Mouse (Mus musculus) neural tube, embryonic 12.5 days (tissue): Measurements from ENCODE around the gene Unc5a. TPM values are rescaled to one million over a fixed set of nuclear protein-coding genes. Genes with fewer than 3 reads are reported as not detected.

Source experiments
- ATAC-seq: fragments of 200-750 bp; cut with Nextera tagmentation; 2 replicates; pipeline ENCODE4 v1.8.0; 2017; ENCODE audit warnings: low read depth, mild to moderate bottlenecking, moderate TSS enrichment, moderate library complexity; ENCODE audit not compliant: low FRiP score
- H3K27ac ChIP-seq: fragments of 300-500 bp; sonication (generic); 2 replicates; pipeline ENCODE4 v1.5.1; 2016
- H3K27me3 ChIP-seq: fragments of 300-500 bp; sonication (generic); replicated peaks from 2 replicates; pipeline ENCODE4 v1.6.1; 2016; ENCODE audit warnings: mild to moderate bottlenecking
- H3K36me3 ChIP-seq: fragments of 300-500 bp; sonication (generic); 2 replicates; pipeline ENCODE4 v1.6.1; 2016; ENCODE audit warnings: mild to moderate bottlenecking
- H3K4me1 ChIP-seq: fragments of 300-500 bp; sonication (generic); 2 replicates; pipeline ENCODE4 v1.6.1; 2016
- H3K4me2 ChIP-seq: fragments of 300-500 bp; sonication (generic); replicated peaks from 2 replicates; pipeline ENCODE4 v1.6.1; 2016; ENCODE audit warnings: mild to moderate bottlenecking
- H3K4me3 ChIP-seq: fragments of 300-500 bp; sonication (generic); 2 replicates; pipeline ENCODE4 v1.5.1; 2016
- H3K9ac ChIP-seq: fragments of 300-500 bp; sonication (generic); 2 replicates; pipeline ENCODE4 v1.6.1; 2016; ENCODE audit warnings: mild to moderate bottlenecking
- H3K9me3 ChIP-seq: fragments of 300-500 bp; sonication (generic); 2 replicates; pipeline ENCODE4 v1.6.1; 2016; ENCODE audit warnings: mild to moderate bottlenecking
- WGBS: fragments of 180-500 bp; shearing (Covaris S2); methylation state at CpG from one replicate; pipeline ENCODE4 v1.1.7; 2016; 5-methylcytosine and 5-hydroxymethylcytosine counted together
- polyA plus RNA-seq: library from polyadenylated mRNA; unstranded; fragments of >200 nt; fragmentation: Nextera tagmentation; extraction: Ambion mirVana; gene quantifications from 2 replicates; pipeline ENCODE4 v1.2.1, GENCODE M21; 2016

Gene Unc5a
- polyA plus RNA-seq, 1 experiment from 2014 or later = 7.7 TPM

- no peak for ATAC-seq
These were observed 10.0 kb downstream of the Unc5a start for GRCm38 (mm10) chr13:54959059-54959701.

GRCm38 (mm10) chr13:54959842-54960241, 10.6 kb downstream of the Unc5a start:
- Histone ChIP-seq H3K4me1 (peaks cover 33% of the 10 kb centered on the region), H3K4me3 (no peak overlapping the region), H3K9me3 (no peaks in the 10 kb centered on the region), H3K9ac (no peak overlapping the region), H3K36me3 (no peaks in the 10 kb centered on the region), H3K27ac (0 out of 2 replicates have a peak overlapping the region, but pooled peaks have one; percentile 5), H3K27me3 (peaks cover 22% of the 10 kb centered on the region), H3K4me2 (peak overlapping the region; percentile 16)
- 37% methylated on average over 6 of the region's 6 CpGs for WGBS
- no peak for ATAC-seq

More at GRCm38 (mm10) chr13:54959059-54959701, 10.0 kb downstream of the Unc5a start:
- Histone ChIP-seq H3K9me3 (no peaks in the 10 kb centered on the region), H3K36me3 (no peaks in the 10 kb centered on the region), H3K9ac (peak overlapping the region; percentile 48; the same call in 1 of the 2 replicates), H3K27me3 (peaks cover 29% of the 10 kb centered on the region), H3K4me1 (peaks cover 30% of the 10 kb centered on the region), H3K27ac (0 out of 2 replicates have a peak overlapping the region, but pooled peaks have one; percentile 5), H3K4me2 (peak overlapping the region; percentile 16), H3K4me3 (no peak overlapping the region)
- WGBS = 46% methylated on average over 15 of the region's 15 CpGs

GRCm38 (mm10) chr13:54960491-54960890, 11.3 kb downstream of the Unc5a start:
- H3K9me3 ChIP-seq = no peaks in the 10 kb centered on the region
- no peak overlapping the region for H3K4me2 ChIP-seq
- H3K4me1 ChIP-seq = peaks cover 37% of the 10 kb centered on the region
- peaks cover 18% of the 10 kb centered on the region; the same call in 1 of the 2 replicates for H3K27me3 ChIP-seq
- H3K9ac ChIP-seq = no peak overlapping the region
- H3K4me3 ChIP-seq = no peak overlapping the region
- H3K36me3 ChIP-seq = no peaks in the 10 kb centered on the region
- H3K27ac ChIP-seq = no peak overlapping the region
- no peak for ATAC-seq
- WGBS = 84% methylated on average over 3 of the region's 3 CpGs

- H3K4me3 ChIP-seq = no peak overlapping the region
- H3K27me3 ChIP-seq = no peaks in the 10 kb centered on the region; the same call in 1 of the 2 replicates
- H3K9me3 ChIP-seq = no peaks in the 10 kb centered on the region
- WGBS = 90% methylated on average over 6 of the region's 6 CpGs
- H3K27ac ChIP-seq = no peak overlapping the region
- no peak overlapping the region for H3K4me2 ChIP-seq
- no peaks in the 10 kb centered on the region for H3K36me3 ChIP-seq
- ATAC-seq = no peak
- H3K9ac ChIP-seq = no peak overlapping the region
- peaks cover 31% of the 10 kb centered on the region for H3K4me1 ChIP-seq
These were observed 16.0 kb downstream of the Unc5a start for GRCm38 (mm10) chr13:54965256-54965655.

GRCm38 (mm10) chr13:54967501-54967900, 18.3 kb downstream of the Unc5a start:
- H3K27me3 ChIP-seq = no peaks in the 10 kb centered on the region; the same call in 1 of the 2 replicates

GRCm38 (mm10) chr13:54968636-54969035, 19.4 kb downstream of the Unc5a start:
- Histone ChIP-seq H3K4me2 (no peak overlapping the region), H3K27ac (no peak overlapping the region), H3K4me3 (no peak overlapping the region), H3K27me3 (no peaks in the 10 kb centered on the region; the same call in 1 of the 2 replicates), H3K9me3 (no peaks in the 10 kb centered on the region), H3K9ac (no peak overlapping the region), H3K36me3 (no peaks in the 10 kb centered on the region), H3K4me1 (peaks cover 29% of the 10 kb centered on the region)
- no peak for ATAC-seq
- WGBS = 69% methylated on average over 5 of the region's 5 CpGs

More at GRCm38 (mm10) chr13:54967501-54967900, 18.3 kb downstream of the Unc5a start:
- Histone ChIP-seq H3K9ac (no peak overlapping the region), H3K27ac (peak overlapping the region; percentile 22; the same call in 1 of the 2 replicates), H3K9me3 (no peaks in the 10 kb centered on the region), H3K4me2 (no peak overlapping the region), H3K4me3 (no peak overlapping the region), H3K36me3 (no peaks in the 10 kb centered on the region), H3K4me1 (peaks cover 31% of the 10 kb centered on the region)
- 38% methylated on average over 11 of the region's 11 CpGs for WGBS
- no peak for ATAC-seq

GRCm38 (mm10) chr13:54969513-54969912, 20.3 kb downstream of the Unc5a start:
- no peak overlapping the region for H3K4me3 ChIP-seq
- no peaks in the 10 kb centered on the region for H3K9me3 ChIP-seq
- WGBS = 49% methylated on average over 9 of the region's 9 CpGs
- H3K4me1 ChIP-seq = peaks cover 26% of the 10 kb centered on the region
- no peaks in the 10 kb centered on the region for H3K36me3 ChIP-seq
- H3K4me2 ChIP-seq = no peak overlapping the region
- H3K27me3 ChIP-seq = no peaks in the 10 kb centered on the region; the same call in 1 of the 2 replicates
- H3K27ac ChIP-seq = no peak overlapping the region
- no peak overlapping the region for H3K9ac ChIP-seq
- no peak for ATAC-seq

GRCm38 (mm10) chr13:54970521-54971247, 21.5 kb downstream of the Unc5a start:
- WGBS = 46% methylated on average over 14 of the region's 14 CpGs
- no peak overlapping the region for H3K4me2 ChIP-seq
- no peaks in the 10 kb centered on the region; the same call in 1 of the 2 replicates for H3K27me3 ChIP-seq
- H3K27ac ChIP-seq = no peak overlapping the region
- no peak overlapping the region for H3K4me3 ChIP-seq
- H3K36me3 ChIP-seq = no peaks in the 10 kb centered on the region
- H3K4me1 ChIP-seq = peaks cover 34% of the 10 kb centered on the region
- H3K9me3 ChIP-seq = no peaks in the 10 kb centered on the region
- no peak overlapping the region for H3K9ac ChIP-seq
- ATAC-seq = no peak

- Histone ChIP-seq H3K9ac (no peak overlapping the region), H3K27ac (no peak overlapping the region), H3K27me3 (peaks cover 4% of the 10 kb centered on the region; the same call in 1 of the 2 replicates), H3K4me2 (no peak overlapping the region), H3K4me3 (no peak overlapping the region), H3K4me1 (peaks cover 46% of the 10 kb centered on the region), H3K36me3 (no peaks in the 10 kb centered on the region), H3K9me3 (no peaks in the 10 kb centered on the region)
- no peak for ATAC-seq
- 64% methylated on average over 3 of the region's 3 CpGs for WGBS
These were observed 26.3 kb downstream of the Unc5a start for GRCm38 (mm10) chr13:54975546-54975945.

- no peak for ATAC-seq
- WGBS = 47% methylated on average over 8 of the region's 8 CpGs
- no peak overlapping the region for H3K4me2 ChIP-seq
- no peak overlapping the region for H3K9ac ChIP-seq
- peaks cover 49% of the 10 kb centered on the region for H3K4me1 ChIP-seq
- peaks cover 14% of the 10 kb centered on the region; the same call in 1 of the 2 replicates for H3K27me3 ChIP-seq
- H3K27ac ChIP-seq = no peak overlapping the region
- H3K9me3 ChIP-seq = no peaks in the 10 kb centered on the region
- no peaks in the 10 kb centered on the region for H3K36me3 ChIP-seq
- H3K4me3 ChIP-seq = no peak overlapping the region
These were observed 29.6 kb downstream of the Unc5a start for GRCm38 (mm10) chr13:54978804-54979203.

GRCm38 (mm10) chr13:54980957-54981356, 31.7 kb downstream of the Unc5a start:
- Histone ChIP-seq H3K4me1 (peaks cover 33% of the 10 kb centered on the region), H3K4me2 (no peak overlapping the region)
- 74% methylated on average over 12 of the region's 12 CpGs for WGBS

GRCm38 (mm10) chr13:54983001-54983400, 33.8 kb downstream of the Unc5a start:
- no peak overlapping the region for H3K9ac ChIP-seq
- no peaks in the 10 kb centered on the region for H3K36me3 ChIP-seq
- peaks cover 26% of the 10 kb centered on the region; the same call in 1 of the 2 replicates for H3K27me3 ChIP-seq
- ATAC-seq = no peak
- H3K4me2 ChIP-seq = no peak overlapping the region
- H3K27ac ChIP-seq = no peak overlapping the region
- H3K4me1 ChIP-seq = peaks cover 40% of the 10 kb centered on the region
- no peaks in the 10 kb centered on the region for H3K9me3 ChIP-seq
- whole genome bisulfite sequencing = 79% methylated on average over 8 of the region's 8 CpGs
- no peak overlapping the region for H3K4me3 ChIP-seq

More at GRCm38 (mm10) chr13:54980957-54981356, 31.7 kb downstream of the Unc5a start:
- H3K27me3 ChIP-seq = peaks cover 21% of the 10 kb centered on the region; the same call in 1 of the 2 replicates
- no peaks in the 10 kb centered on the region for H3K36me3 ChIP-seq
- H3K27ac ChIP-seq = no peak overlapping the region
- H3K9ac ChIP-seq = no peak overlapping the region
- H3K9me3 ChIP-seq = no peaks in the 10 kb centered on the region
- H3K4me3 ChIP-seq = no peak overlapping the region
- ATAC-seq = no peak
